Mouse (Mus musculus): Measurements from ENCODE around the gene Ldhb. TPM values are rescaled to one million over a fixed set of nuclear protein-coding genes. Genes with fewer than 3 reads are reported as not detected.

The Ldhb gene
- polyA plus RNA-seq, 1 experiment from 2014 or later: 215 TPM

GRCm38 (mm10) chr6:142471141-142471540, 36.6 kb downstream of the Ldhb start:
- Histone ChIP-seq H3K9me3 (ENCODE audit: low read depth, low read length) (no peaks in the 10 kb centered on the region), H3K27ac (ENCODE audit: low read depth) (no peak overlapping the region), H3K9ac (no peak overlapping the region), H3K4me3 (ENCODE audit: low read depth, low read length) (no peak overlapping the region), H3K27me3 (ENCODE audit: insufficient read depth, low read length) (no peaks in the 10 kb centered on the region), H3K4me2 (no peak overlapping the region), H3K4me1 (ENCODE audit: insufficient read depth) (no peaks in the 10 kb centered on the region), H3K36me3 (ENCODE audit: insufficient read depth) (no peaks in the 10 kb centered on the region)
- DNase-seq: no peak
- no peak for ATAC-seq (ENCODE audit: insufficient read depth)
- no peak for TF ChIP-seq CTCF (IDR thresholded peaks at IDR 0.05; ENCODE audit: low read depth)
- 58% methylated on average over 8 of the region's 8 CpGs for WGBS

GRCm38 (mm10) chr6:142469602-142470001, 38.2 kb downstream of the Ldhb start:
- H3K9me3 ChIP-seq (ENCODE audit: low read depth, low read length): no peaks in the 10 kb centered on the region
- no peaks in the 10 kb centered on the region for H3K4me1 ChIP-seq (ENCODE audit: insufficient read depth)
- H3K9ac ChIP-seq: no peak overlapping the region
- DNase-seq: peak; percentile 33
- 44% methylated on average over 4 of the region's 4 CpGs for WGBS
- H3K27me3 ChIP-seq (ENCODE audit: insufficient read depth, low read length): no peaks in the 10 kb centered on the region
- H3K27ac ChIP-seq (ENCODE audit: low read depth): no peak overlapping the region
- peak; percentile 47; the same call in 1 of the 2 replicates for ATAC-seq (ENCODE audit: insufficient read depth)
- TF ChIP-seq CTCF (IDR thresholded peaks at IDR 0.05; ENCODE audit: low read depth): peak; percentile 54
- no peaks in the 10 kb centered on the region for H3K36me3 ChIP-seq (ENCODE audit: insufficient read depth)
- no peak overlapping the region for H3K4me3 ChIP-seq (ENCODE audit: low read depth, low read length)
- no peak overlapping the region for H3K4me2 ChIP-seq

- 68% methylated on average over 6 of the region's 6 CpGs for WGBS
- ATAC-seq (ENCODE audit: insufficient read depth) (no peak), DNase-seq (no peak)
- Histone ChIP-seq H3K4me3 (ENCODE audit: low read depth, low read length) (no peak overlapping the region), H3K4me2 (no peak overlapping the region), H3K27me3 (ENCODE audit: insufficient read depth, low read length) (no peaks in the 10 kb centered on the region), H3K27ac (ENCODE audit: low read depth) (no peak overlapping the region), H3K36me3 (ENCODE audit: insufficient read depth) (no peaks in the 10 kb centered on the region), H3K4me1 (ENCODE audit: insufficient read depth) (no peaks in the 10 kb centered on the region), H3K9me3 (ENCODE audit: low read depth, low read length) (no peaks in the 10 kb centered on the region), H3K9ac (no peak overlapping the region)
- no peak for TF ChIP-seq CTCF (IDR thresholded peaks at IDR 0.05; ENCODE audit: low read depth)
These were observed 45.6 kb downstream of the Ldhb start for GRCm38 (mm10) chr6:142462194-142462593.

GRCm38 (mm10) chr6:142459017-142459678, 48.6 kb downstream of the Ldhb start:
- DNase-seq (no peak), ATAC-seq (ENCODE audit: insufficient read depth) (no peak)
- no peak for TF ChIP-seq CTCF (IDR thresholded peaks at IDR 0.05; ENCODE audit: low read depth)
- H3K4me3 ChIP-seq (ENCODE audit: low read depth, low read length): no peak overlapping the region
- no peak overlapping the region for H3K27ac ChIP-seq (ENCODE audit: low read depth)
- no peaks in the 10 kb centered on the region for H3K9me3 ChIP-seq (ENCODE audit: low read depth, low read length)
- no peaks in the 10 kb centered on the region for H3K4me1 ChIP-seq (ENCODE audit: insufficient read depth)
- no peak overlapping the region for H3K4me2 ChIP-seq
- H3K36me3 ChIP-seq (ENCODE audit: insufficient read depth): no peaks in the 10 kb centered on the region
- 60% methylated on average over 14 of the region's 14 CpGs for WGBS
- no peak overlapping the region for H3K9ac ChIP-seq
- no peaks in the 10 kb centered on the region for H3K27me3 ChIP-seq (ENCODE audit: insufficient read depth, low read length)

GRCm38 (mm10) chr6:142458010-142458409, 49.7 kb downstream of the Ldhb start:
- ATAC-seq (ENCODE audit: insufficient read depth): no peak
- no peak for TF ChIP-seq CTCF (IDR thresholded peaks at IDR 0.05; ENCODE audit: low read depth)
- 60% methylated on average over 7 of the region's 7 CpGs for WGBS
- H3K27ac ChIP-seq (ENCODE audit: low read depth): no peak overlapping the region
- H3K4me1 ChIP-seq (ENCODE audit: insufficient read depth): no peaks in the 10 kb centered on the region
- H3K27me3 ChIP-seq (ENCODE audit: insufficient read depth, low read length): no peaks in the 10 kb centered on the region
- H3K4me3 ChIP-seq (ENCODE audit: low read depth, low read length): no peak overlapping the region
- no peak overlapping the region for H3K9ac ChIP-seq
- DNase-seq: no peak
- H3K4me2 ChIP-seq: no peak overlapping the region
- H3K9me3 ChIP-seq (ENCODE audit: low read depth, low read length): no peaks in the 10 kb centered on the region
- H3K36me3 ChIP-seq (ENCODE audit: insufficient read depth): no peaks in the 10 kb centered on the region

GRCm38 (mm10) chr6:142455314-142455996, 52.3 kb downstream of the Ldhb start:
- no peak for TF ChIP-seq CTCF (IDR thresholded peaks at IDR 0.05; ENCODE audit: low read depth)
- no peaks in the 10 kb centered on the region for H3K4me1 ChIP-seq (ENCODE audit: insufficient read depth)
- no peak overlapping the region for H3K9ac ChIP-seq
- DNase-seq (peak; percentile 40), ATAC-seq (ENCODE audit: insufficient read depth) (peak; percentile 58; the same call in 1 of the 2 replicates)
- H3K36me3 ChIP-seq (ENCODE audit: insufficient read depth): no peaks in the 10 kb centered on the region
- H3K4me2 ChIP-seq: no peak overlapping the region
- H3K4me3 ChIP-seq (ENCODE audit: low read depth, low read length): no peak overlapping the region
- H3K27ac ChIP-seq (ENCODE audit: low read depth): no peak overlapping the region
- no peaks in the 10 kb centered on the region for H3K9me3 ChIP-seq (ENCODE audit: low read depth, low read length)
- 59% methylated on average over 7 of the region's 7 CpGs for WGBS
- no peaks in the 10 kb centered on the region for H3K27me3 ChIP-seq (ENCODE audit: insufficient read depth, low read length)

- Histone ChIP-seq H3K4me2 (no peak overlapping the region), H3K9me3 (ENCODE audit: low read depth, low read length) (no peaks in the 10 kb centered on the region), H3K27me3 (ENCODE audit: insufficient read depth, low read length) (no peaks in the 10 kb centered on the region), H3K4me1 (ENCODE audit: insufficient read depth) (no peaks in the 10 kb centered on the region), H3K9ac (no peak overlapping the region), H3K36me3 (ENCODE audit: insufficient read depth) (no peaks in the 10 kb centered on the region), H3K4me3 (ENCODE audit: low read depth, low read length) (no peak overlapping the region), H3K27ac (ENCODE audit: low read depth) (no peak overlapping the region)
- ATAC-seq (ENCODE audit: insufficient read depth): no peak
- TF ChIP-seq CTCF (IDR thresholded peaks at IDR 0.05; ENCODE audit: low read depth): no peak
- no peak for DNase-seq
- WGBS: 71% methylated on average over 2 of the region's 2 CpGs
These were observed 54.4 kb downstream of the Ldhb start for GRCm38 (mm10) chr6:142453311-142453710.

All from lung, embryonic 14.5 days (tissue).